Mouse (Mus musculus): Measurements from ENCODE around the gene 9130019O22Rik.
"Not testable (repeated sequence)": the region's sequence is repeated elsewhere in the genome, so short reads cannot be mapped to it uniquely, and the experiment has no call there.

- TF ChIP-seq CTCF (IDR thresholded peaks at IDR 0.05; ENCODE audit: extremely low read depth, insufficient read depth, insufficient read length, insufficient replicate concordance); POLR2A (IDR thresholded peaks at IDR 0.05; ENCODE audit: low read depth, low read length): not testable (repeated sequence)
These were observed 15.1 kb downstream of the 9130019O22Rik start for GRCm38 (mm10) chr7:127371870-127372269.

All from spleen, adult 2 months (tissue).